Mouse (Mus musculus) neural tube, embryonic 12.5 days (tissue): ENCODE results near the gene Osbpl10. TPM values are rescaled to one million over a fixed set of nuclear protein-coding genes. Genes with fewer than 3 reads are reported as not detected.

Experiments
- ATAC-seq: fragments of 200-750 bp; cut with Nextera tagmentation; 2 replicates; pipeline ENCODE4 v1.8.0; 2017; ENCODE audit warnings: low read depth, mild to moderate bottlenecking, moderate TSS enrichment, moderate library complexity; ENCODE audit not compliant: low FRiP score
- H3K27ac ChIP-seq: fragments of 300-500 bp; sonication (generic); 2 replicates; pipeline ENCODE4 v1.5.1; 2016
- H3K27me3 ChIP-seq: fragments of 300-500 bp; sonication (generic); replicated peaks from 2 replicates; pipeline ENCODE4 v1.6.1; 2016; ENCODE audit warnings: mild to moderate bottlenecking
- H3K36me3 ChIP-seq: fragments of 300-500 bp; sonication (generic); 2 replicates; pipeline ENCODE4 v1.6.1; 2016; ENCODE audit warnings: mild to moderate bottlenecking
- H3K4me1 ChIP-seq: fragments of 300-500 bp; sonication (generic); 2 replicates; pipeline ENCODE4 v1.6.1; 2016
- H3K4me2 ChIP-seq: fragments of 300-500 bp; sonication (generic); replicated peaks from 2 replicates; pipeline ENCODE4 v1.6.1; 2016; ENCODE audit warnings: mild to moderate bottlenecking
- H3K4me3 ChIP-seq: fragments of 300-500 bp; sonication (generic); 2 replicates; pipeline ENCODE4 v1.5.1; 2016
- H3K9ac ChIP-seq: fragments of 300-500 bp; sonication (generic); 2 replicates; pipeline ENCODE4 v1.6.1; 2016; ENCODE audit warnings: mild to moderate bottlenecking
- H3K9me3 ChIP-seq: fragments of 300-500 bp; sonication (generic); 2 replicates; pipeline ENCODE4 v1.6.1; 2016; ENCODE audit warnings: mild to moderate bottlenecking
- WGBS: fragments of 180-500 bp; shearing (Covaris S2); methylation state at CpG from one replicate; pipeline ENCODE4 v1.1.7; 2016; 5-methylcytosine and 5-hydroxymethylcytosine counted together
- polyA plus RNA-seq: library from polyadenylated mRNA; unstranded; fragments of >200 nt; fragmentation: Nextera tagmentation; extraction: Ambion mirVana; gene quantifications from 2 replicates; pipeline ENCODE4 v1.2.1, GENCODE M21; 2016

Gene Osbpl10
- polyA plus RNA-seq, 1 experiment from 2014 or later = 3.5 TPM

- 87% methylated on average over 18 of the region's 18 CpGs for WGBS
- Histone ChIP-seq H3K9me3 (peaks cover 4% of the 10 kb centered on the region; the same call in 1 of the 2 replicates), H3K9ac (no peak overlapping the region)
Observed at GRCm38 (mm10) chr9:115149011-115149756, 170.8 kb downstream of the Osbpl10 start.

GRCm38 (mm10) chr9:115161591-115161990, 183.2 kb downstream of the Osbpl10 start:
- H3K27ac ChIP-seq = no peak overlapping the region
- H3K4me1 ChIP-seq = no peaks in the 10 kb centered on the region; the same call in 1 of the 2 replicates
- no peaks in the 10 kb centered on the region for H3K36me3 ChIP-seq
- H3K4me2 ChIP-seq = no peak overlapping the region
- no peaks in the 10 kb centered on the region for H3K9me3 ChIP-seq
- H3K27me3 ChIP-seq = no peaks in the 10 kb centered on the region
- WGBS = 66% methylated on average over 5 of the region's 5 CpGs
- no peak for ATAC-seq
- no peak overlapping the region for H3K4me3 ChIP-seq
- no peak overlapping the region for H3K9ac ChIP-seq

More at GRCm38 (mm10) chr9:115149011-115149756, 170.8 kb downstream of the Osbpl10 start:
- ATAC-seq = no peak
- H3K4me2 ChIP-seq = no peak overlapping the region
- H3K4me1 ChIP-seq = no peaks in the 10 kb centered on the region
- H3K27ac ChIP-seq = no peak overlapping the region
- H3K4me3 ChIP-seq = no peak overlapping the region
- H3K36me3 ChIP-seq = no peaks in the 10 kb centered on the region
- H3K27me3 ChIP-seq = no peaks in the 10 kb centered on the region

GRCm38 (mm10) chr9:115163031-115163430, 184.7 kb downstream of the Osbpl10 start:
- 63% methylated on average over 5 of the region's 5 CpGs for WGBS

GRCm38 (mm10) chr9:115163693-115164092, 185.3 kb downstream of the Osbpl10 start:
- WGBS = 74% methylated on average over 8 of the region's 8 CpGs
- H3K9ac ChIP-seq = no peak overlapping the region
- H3K4me3 ChIP-seq = no peak overlapping the region
- H3K4me2 ChIP-seq = no peak overlapping the region
- H3K36me3 ChIP-seq = no peaks in the 10 kb centered on the region
- H3K4me1 ChIP-seq = no peaks in the 10 kb centered on the region; the same call in 1 of the 2 replicates
- no peak for ATAC-seq
- no peaks in the 10 kb centered on the region for H3K9me3 ChIP-seq
- H3K27me3 ChIP-seq = no peaks in the 10 kb centered on the region
- no peak overlapping the region for H3K27ac ChIP-seq

More at GRCm38 (mm10) chr9:115163031-115163430, 184.7 kb downstream of the Osbpl10 start:
- ATAC-seq = peak; percentile 17
- no peak overlapping the region for H3K4me3 ChIP-seq
- H3K4me1 ChIP-seq = no peaks in the 10 kb centered on the region; the same call in 1 of the 2 replicates
- no peaks in the 10 kb centered on the region for H3K9me3 ChIP-seq
- no peak overlapping the region for H3K9ac ChIP-seq
- H3K27me3 ChIP-seq = no peaks in the 10 kb centered on the region
- no peak overlapping the region for H3K4me2 ChIP-seq
- no peaks in the 10 kb centered on the region for H3K36me3 ChIP-seq
- H3K27ac ChIP-seq = no peak overlapping the region

GRCm38 (mm10) chr9:115164351-115164750, 186.0 kb downstream of the Osbpl10 start:
- no peaks in the 10 kb centered on the region for H3K36me3 ChIP-seq
- H3K4me1 ChIP-seq = no peaks in the 10 kb centered on the region; the same call in 1 of the 2 replicates
- no peak overlapping the region for H3K4me3 ChIP-seq
- no peaks in the 10 kb centered on the region for H3K27me3 ChIP-seq
- ATAC-seq = no peak
- no peak overlapping the region for H3K9ac ChIP-seq
- no peak overlapping the region for H3K27ac ChIP-seq
- 72% methylated on average over 7 of the region's 7 CpGs for WGBS
- no peak overlapping the region for H3K4me2 ChIP-seq
- no peaks in the 10 kb centered on the region for H3K9me3 ChIP-seq

- no peaks in the 10 kb centered on the region for H3K27me3 ChIP-seq
- no peaks in the 10 kb centered on the region for H3K36me3 ChIP-seq
- no peaks in the 10 kb centered on the region for H3K9me3 ChIP-seq
- H3K9ac ChIP-seq = no peak overlapping the region
- H3K4me1 ChIP-seq = no peaks in the 10 kb centered on the region; the same call in 1 of the 2 replicates
- no peak for ATAC-seq
- H3K27ac ChIP-seq = no peak overlapping the region
- no peak overlapping the region for H3K4me3 ChIP-seq
- 45% methylated on average over 8 of the region's 8 CpGs for WGBS
- H3K4me2 ChIP-seq = no peak overlapping the region
Observed at GRCm38 (mm10) chr9:115165996-115166395, 187.6 kb downstream of the Osbpl10 start.

GRCm38 (mm10) chr9:115169591-115169990, 191.2 kb downstream of the Osbpl10 start:
- H3K9ac ChIP-seq = no peak overlapping the region
- no peaks in the 10 kb centered on the region; the same call in 1 of the 2 replicates for H3K4me1 ChIP-seq
- no peak overlapping the region for H3K27ac ChIP-seq
- H3K27me3 ChIP-seq = no peaks in the 10 kb centered on the region
- no peaks in the 10 kb centered on the region for H3K9me3 ChIP-seq
- 85% methylated on average over 13 of the region's 13 CpGs for WGBS
- H3K4me3 ChIP-seq = no peak overlapping the region
- ATAC-seq = no peak
- no peak overlapping the region for H3K4me2 ChIP-seq
- H3K36me3 ChIP-seq = no peaks in the 10 kb centered on the region

GRCm38 (mm10) chr9:115172096-115172495, 193.7 kb downstream of the Osbpl10 start:
- Histone ChIP-seq H3K9me3 (no peaks in the 10 kb centered on the region), H3K9ac (no peak overlapping the region), H3K4me2 (no peak overlapping the region), H3K4me3 (no peak overlapping the region), H3K27ac (no peak overlapping the region), H3K27me3 (no peaks in the 10 kb centered on the region), H3K36me3 (no peaks in the 10 kb centered on the region), H3K4me1 (no peaks in the 10 kb centered on the region)
- 94% methylated on average over 6 of the region's 6 CpGs for WGBS
- no peak for ATAC-seq

GRCm38 (mm10) chr9:115179154-115179553, 200.8 kb downstream of the Osbpl10 start:
- WGBS = 91% methylated on average over 5 of the region's 5 CpGs
- ATAC-seq = no peak
- Histone ChIP-seq H3K4me2 (no peak overlapping the region), H3K36me3 (no peaks in the 10 kb centered on the region), H3K27ac (no peak overlapping the region), H3K27me3 (no peaks in the 10 kb centered on the region), H3K4me3 (no peak overlapping the region), H3K9me3 (no peaks in the 10 kb centered on the region), H3K9ac (no peak overlapping the region), H3K4me1 (0 out of 2 replicates have a peak, but pooled peaks cover 8% of the 10 kb centered on the region)

GRCm38 (mm10) chr9:115179935-115180334, 201.6 kb downstream of the Osbpl10 start:
- H3K4me2 ChIP-seq = no peak overlapping the region
- no peak overlapping the region for H3K9ac ChIP-seq
- H3K36me3 ChIP-seq = no peaks in the 10 kb centered on the region
- 0 out of 2 replicates have a peak, but pooled peaks cover 8% of the 10 kb centered on the region for H3K4me1 ChIP-seq
- ATAC-seq = peak; percentile 56; the same call in 1 of the 2 replicates
- no peaks in the 10 kb centered on the region for H3K9me3 ChIP-seq
- H3K27ac ChIP-seq = no peak overlapping the region
- H3K4me3 ChIP-seq = no peak overlapping the region
- H3K27me3 ChIP-seq = no peaks in the 10 kb centered on the region
- WGBS = 54% methylated on average over 8 of the region's 8 CpGs

GRCm38 (mm10) chr9:115186402-115186801, 208.0 kb downstream of the Osbpl10 start:
- H3K9me3 ChIP-seq = no peaks in the 10 kb centered on the region
- no peak overlapping the region for H3K27ac ChIP-seq
- no peak overlapping the region for H3K9ac ChIP-seq
- H3K27me3 ChIP-seq = no peaks in the 10 kb centered on the region
- no peaks in the 10 kb centered on the region for H3K36me3 ChIP-seq
- H3K4me3 ChIP-seq = no peak overlapping the region
- peaks cover 12% of the 10 kb centered on the region for H3K4me1 ChIP-seq
- 31% methylated on average over 11 of the region's 11 CpGs for WGBS
- ATAC-seq = no peak
- no peak overlapping the region for H3K4me2 ChIP-seq

GRCm38 (mm10) chr9:115190376-115190942, 212.1 kb downstream of the Osbpl10 start:
- no peak overlapping the region for H3K27ac ChIP-seq
- WGBS = 70% methylated on average over 9 of the region's 9 CpGs
- H3K9ac ChIP-seq = no peak overlapping the region
- ATAC-seq = no peak
- no peak overlapping the region for H3K4me2 ChIP-seq
- H3K27me3 ChIP-seq = no peaks in the 10 kb centered on the region
- H3K4me1 ChIP-seq = peaks cover 12% of the 10 kb centered on the region
- H3K36me3 ChIP-seq = no peaks in the 10 kb centered on the region
- H3K9me3 ChIP-seq = no peaks in the 10 kb centered on the region
- no peak overlapping the region for H3K4me3 ChIP-seq
